Mouse (Mus musculus) A20 (cell line): Measurements from ENCODE around the gene Txndc9.
"Not testable (repeated sequence)": the region's sequence is repeated elsewhere in the genome, so short reads cannot be mapped to it uniquely, and the experiment has no call there.

Experiments
- DNase-seq: peaks from one replicate; pipeline ENCODE4 v3.0.0-alpha.2; 2011; ENCODE audit warnings: low read depth, low spot score

Txndc9 gene

DNA sequence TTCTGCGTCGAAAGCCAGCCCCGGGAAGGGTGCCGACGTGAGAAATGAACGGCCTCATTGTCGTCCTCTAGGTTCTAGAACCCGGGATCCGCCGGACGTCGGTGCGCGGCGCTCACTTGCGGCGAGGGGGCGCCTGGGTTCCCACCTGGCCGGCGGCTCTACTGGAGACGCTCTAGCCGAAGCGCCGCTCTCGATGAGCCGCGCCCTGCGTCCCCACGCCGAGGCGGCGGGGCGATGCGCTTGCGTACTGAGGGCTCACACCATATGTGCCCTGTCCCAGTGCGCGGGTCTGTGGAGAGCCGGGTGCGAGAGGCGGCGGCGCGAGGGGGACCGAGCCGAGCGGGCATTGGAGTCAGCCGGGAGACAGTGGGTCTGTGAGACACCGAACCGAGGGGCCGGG, at the start of gene Txndc9, which contains the start of gene Eif5b:
Txndc9 (minus strand) TSS at position 27 of the 400 bp plus-strand sequence.
Eif5b (plus strand) TSS at position 144 of the 400 bp plus-strand sequence.
- DNase-seq: peak; percentile 96

DNA sequence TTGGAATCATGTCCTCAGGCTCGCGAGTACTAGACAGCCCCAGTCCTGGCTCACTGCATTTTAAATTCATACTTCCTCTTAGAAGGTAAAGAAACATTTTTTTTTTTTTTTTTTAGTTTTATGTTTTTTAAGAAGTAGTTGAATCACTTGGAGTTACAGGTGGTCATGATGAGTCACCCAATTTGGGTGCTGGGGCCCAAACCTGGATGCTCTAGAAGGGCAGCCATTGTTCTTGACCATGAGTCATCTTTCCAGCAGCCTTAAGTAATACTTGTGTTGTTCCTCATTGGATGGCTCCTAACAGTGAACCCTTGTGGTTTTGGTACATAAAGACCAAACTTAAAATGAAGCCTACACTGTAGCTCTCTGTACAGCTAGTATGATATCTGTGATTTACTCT, 41.2 kb upstream of the Txndc9 start:
- DNase-seq: no peak

DNA sequence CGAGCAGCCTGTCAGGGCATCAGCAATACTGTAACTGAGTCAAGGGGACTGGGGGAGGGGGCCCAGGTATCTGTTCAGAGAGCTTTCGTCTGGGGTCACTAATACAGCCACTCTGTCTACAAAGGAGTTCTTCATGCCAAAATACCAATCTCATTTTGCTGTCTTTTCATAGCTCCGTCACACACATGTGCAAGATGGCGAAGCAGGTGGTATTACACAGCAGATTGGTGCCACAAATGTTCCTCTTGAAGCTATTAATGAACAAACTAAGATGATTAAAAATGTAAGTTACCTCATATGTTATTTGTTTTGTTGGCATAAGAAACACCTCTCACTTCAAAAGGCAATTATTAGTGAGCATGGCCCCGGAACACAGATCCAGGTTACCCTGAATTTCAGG, 39.7 kb upstream of the Txndc9 start:
- DNase-seq: no peak

DNA sequence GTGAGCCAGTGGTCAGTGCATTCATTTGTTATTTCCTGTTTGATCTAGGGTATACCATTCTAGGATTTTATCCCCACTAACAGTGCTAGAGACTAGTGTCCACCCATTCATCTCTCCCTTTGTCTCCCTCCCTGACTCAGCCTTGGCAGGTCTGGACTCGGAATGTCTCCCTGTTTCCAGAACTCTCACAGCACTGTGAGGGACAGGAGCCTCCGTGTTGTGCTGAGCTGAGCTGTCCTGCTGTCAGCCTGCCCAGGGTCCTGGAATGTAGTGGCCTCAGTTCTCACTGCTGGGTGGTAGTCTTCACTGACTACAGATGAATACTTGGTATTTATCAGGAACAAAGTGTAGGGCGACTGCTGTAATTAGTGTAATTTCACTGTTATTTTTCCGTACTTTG, 37.8 kb upstream of the Txndc9 start:
- no peak for DNase-seq

DNA sequence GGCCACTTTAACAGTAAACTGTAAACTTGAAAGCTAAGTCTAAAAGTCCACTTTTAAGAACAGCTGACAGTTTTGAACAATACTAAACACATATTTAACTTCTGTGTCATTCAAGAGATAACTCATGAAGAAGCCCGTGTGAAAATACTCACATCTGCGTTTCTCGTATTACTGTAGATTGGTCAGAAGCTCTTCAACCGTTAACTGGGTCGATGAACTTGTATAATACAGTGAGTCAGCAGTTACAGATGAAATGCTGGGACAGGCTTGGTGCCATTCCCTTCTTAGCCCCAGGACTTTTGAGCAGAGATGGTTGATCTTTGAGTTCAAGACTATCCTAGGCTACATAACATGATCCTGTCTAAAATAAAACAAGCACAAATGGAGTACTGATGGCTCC, 33.7 kb upstream of the Txndc9 start:
- no peak for DNase-seq

DNA sequence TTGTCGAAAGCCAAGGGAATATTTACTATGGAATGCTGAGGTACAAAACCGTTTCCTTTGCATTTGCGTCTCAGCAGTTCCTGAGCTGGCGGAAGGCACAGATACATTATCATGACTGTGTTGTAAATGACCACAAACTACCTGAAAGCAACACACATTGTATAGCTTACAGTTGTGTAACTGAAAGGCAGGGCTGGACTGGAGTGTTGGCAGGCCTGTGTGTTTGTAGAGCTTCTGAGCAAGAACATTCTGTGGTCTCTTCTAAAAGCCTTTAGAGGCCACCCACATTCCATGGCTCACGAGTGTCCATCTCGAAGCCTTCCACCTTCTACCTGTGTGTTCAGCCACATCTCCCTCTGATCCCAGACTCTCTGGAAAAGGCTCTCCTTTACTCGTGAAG, 29.6 kb upstream of the Txndc9 start:
- DNase-seq: no peak

DNA sequence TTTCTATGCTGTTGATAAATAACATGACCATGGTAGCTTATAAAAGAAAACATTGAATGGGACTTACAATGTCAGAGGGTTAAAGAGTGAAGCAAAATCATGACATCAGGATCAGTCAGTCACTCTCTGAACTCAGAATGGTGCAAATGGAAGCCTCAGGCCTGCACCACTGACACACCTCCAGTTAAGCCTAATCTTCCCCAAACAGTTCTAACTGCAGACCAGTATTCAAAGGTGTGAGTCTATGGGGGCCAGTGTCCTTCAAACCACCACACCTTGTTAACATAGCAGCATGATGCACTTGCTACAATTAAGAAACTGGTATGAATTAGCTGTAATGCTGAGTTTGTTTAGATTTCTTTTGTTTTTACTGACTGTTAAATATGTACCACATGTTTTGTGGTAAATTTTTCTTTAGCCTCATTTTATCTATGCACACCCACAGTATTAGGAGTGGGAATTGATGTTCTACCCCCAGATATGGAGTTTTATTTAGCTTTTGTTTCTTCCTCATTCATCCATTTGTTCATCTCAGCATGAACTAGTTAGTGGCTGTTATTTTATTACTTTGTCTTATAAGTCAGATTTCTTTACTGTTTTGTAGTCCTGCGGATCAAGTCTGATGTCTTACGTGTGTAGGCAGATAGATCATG, 17.0 kb upstream of the Txndc9 start:
- DNase-seq: no peak

DNA sequence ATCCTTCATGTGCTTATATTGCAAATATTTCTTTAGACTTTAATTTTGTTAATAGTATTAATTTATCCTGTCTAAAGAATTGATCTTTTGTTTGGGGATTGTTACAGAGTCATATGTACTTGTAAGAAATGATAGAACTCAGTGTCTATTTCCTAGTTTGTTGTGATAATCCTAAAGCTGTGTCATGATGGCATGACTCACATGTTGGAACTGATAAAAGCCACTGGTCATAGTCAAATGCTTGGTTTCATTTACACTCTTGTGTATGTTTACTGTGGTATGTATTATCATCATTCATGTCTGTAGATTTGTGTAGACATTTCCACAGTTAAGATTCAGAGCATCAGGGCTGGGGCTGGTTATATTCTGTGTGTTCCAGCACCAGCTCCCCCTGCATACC, 14.8 kb upstream of the Txndc9 start:
- DNase-seq: no peak

DNA sequence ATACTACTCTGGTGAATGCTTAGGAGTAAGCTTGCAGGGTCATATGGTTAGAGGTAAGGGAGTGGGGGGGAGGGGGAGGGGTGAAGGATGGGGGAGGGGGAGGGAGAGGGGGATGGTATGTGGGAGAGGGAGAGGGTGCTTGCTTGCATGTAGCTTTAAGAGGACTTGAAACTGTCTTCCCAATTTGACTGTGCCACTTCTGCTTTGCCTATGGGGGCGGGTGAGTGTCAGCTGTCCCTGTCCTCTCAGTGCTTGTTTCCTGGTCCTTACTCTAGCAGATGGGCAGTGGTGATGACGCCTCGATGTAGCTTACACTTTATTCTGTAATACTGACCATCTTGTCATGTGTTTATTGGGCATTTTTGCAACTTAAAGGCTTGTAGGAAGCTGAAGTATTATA, 14.4 kb upstream of the Txndc9 start:
- DNase-seq: peak; percentile 76

DNA sequence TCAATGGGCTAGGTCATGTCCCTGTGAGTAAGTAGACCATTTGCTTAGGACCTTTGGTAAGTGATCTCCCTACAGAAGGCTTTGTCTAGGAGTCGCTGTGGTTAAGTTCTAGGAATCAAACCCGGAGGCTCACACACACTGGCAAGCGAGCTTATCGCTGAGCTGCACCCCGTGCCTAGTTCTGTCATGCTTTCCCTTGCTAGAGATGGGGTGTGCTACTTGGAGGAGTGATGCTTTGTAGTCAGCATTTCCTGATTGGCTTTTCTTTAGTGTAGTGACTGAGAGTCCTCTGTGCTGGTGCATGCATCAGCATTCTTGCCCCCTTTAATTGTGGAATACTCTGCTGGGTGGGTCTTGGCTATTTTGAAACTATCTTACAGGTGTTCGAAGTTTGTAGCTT, 14.0 kb upstream of the Txndc9 start:
- DNase-seq: peak; percentile 65

DNA sequence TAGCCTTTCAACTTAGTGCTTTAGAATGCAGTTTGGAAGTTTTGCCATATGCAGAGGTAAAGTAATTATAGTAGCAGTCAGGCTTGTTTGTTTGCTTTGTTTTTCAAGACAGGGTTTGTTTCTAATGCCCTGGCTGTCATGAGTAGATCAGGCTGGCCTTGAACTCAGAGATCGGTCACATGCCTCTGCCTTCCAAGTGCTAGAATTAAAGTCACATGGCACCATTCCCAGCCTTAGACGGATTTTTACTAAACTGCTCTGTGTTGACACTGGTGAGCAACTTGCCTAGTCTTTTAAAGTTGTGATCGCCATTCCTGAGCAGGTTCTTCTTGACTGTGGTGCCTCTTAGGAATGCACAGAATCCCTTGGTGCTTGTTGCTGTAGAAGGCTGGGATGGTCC, 9.0 kb upstream of the Txndc9 start:
- DNase-seq: no peak

DNA sequence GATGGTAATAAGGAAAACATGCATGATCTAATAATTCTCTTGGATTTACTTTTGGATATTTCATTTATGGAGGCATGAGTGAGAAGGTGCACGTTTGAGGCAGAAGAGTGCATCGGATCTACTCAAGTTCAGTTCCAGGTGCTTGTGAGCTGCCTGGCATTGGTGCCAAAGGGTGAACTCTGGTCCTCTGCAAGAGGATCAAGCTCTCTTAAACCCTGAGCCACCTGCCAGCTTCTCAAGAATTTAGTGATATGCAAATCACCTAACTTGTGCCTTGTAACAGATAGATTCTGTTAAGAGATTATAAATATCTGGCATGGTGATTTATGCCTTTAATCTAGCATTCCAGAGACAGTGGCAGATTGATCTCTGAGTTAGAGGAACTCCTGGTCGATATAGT, 5.4 kb upstream of the Txndc9 start:
- peak; percentile 53 for DNase-seq

DNA sequence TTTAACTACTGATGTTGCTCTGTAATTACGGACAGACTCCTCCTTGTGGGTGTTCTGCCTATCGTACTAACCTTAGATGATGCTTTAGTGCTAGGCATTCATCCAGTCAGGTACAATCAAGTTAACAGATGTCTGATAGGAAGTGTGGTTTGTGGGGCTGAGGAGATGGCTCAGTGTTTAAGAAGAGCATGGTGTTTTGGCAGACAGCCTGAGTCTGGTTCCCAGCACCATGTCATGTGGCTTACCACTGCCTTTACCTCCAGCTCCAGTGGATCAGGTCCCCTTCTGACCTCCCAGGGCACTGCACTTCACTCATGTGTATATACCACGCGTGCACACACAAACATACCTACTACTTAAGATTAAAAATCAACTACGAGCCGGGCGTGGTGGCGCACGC, 4.3 kb upstream of the Txndc9 start:
- DNase-seq: no peak

DNA sequence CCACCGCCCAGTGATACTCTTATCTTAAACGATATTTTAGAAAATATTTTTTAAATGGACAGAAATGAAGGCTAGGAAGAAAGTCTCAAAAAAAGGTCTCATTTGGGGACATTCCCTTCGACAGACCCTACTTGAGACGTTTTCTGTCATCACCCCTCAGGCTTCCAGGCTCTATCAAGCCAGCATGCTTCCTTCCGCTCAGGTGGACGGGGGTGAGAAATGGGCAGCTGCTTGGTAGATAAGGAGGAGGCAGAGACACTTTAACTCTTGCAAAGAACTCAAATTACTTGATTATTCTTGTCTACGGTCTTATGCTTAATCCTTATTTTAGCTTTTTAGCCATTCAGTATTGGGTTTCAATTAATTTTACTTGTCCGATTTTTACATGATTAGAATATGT, 3.2 kb upstream of the Txndc9 start:
- no peak for DNase-seq

DNA sequence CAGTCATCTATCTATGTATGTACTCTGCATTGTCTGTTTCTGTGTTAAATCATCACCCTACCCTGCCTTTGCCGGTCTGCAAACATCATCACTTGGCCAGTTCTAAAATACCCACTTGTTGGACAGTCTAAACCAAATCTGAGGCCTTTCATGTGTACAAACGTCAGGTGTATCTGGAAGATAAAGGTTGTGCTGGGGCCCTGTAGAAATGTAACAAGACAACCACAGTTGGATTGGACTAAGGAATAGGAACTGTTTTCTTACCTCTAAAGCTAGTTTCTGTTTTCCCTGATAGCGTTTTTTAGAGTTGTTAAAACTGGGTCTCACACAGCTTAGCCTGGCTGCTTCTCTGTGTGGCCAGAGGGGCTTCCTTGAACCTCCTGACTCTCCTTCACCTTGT, 1.9 kb upstream of the Txndc9 start:
- DNase-seq: peak; percentile 34

DNA sequence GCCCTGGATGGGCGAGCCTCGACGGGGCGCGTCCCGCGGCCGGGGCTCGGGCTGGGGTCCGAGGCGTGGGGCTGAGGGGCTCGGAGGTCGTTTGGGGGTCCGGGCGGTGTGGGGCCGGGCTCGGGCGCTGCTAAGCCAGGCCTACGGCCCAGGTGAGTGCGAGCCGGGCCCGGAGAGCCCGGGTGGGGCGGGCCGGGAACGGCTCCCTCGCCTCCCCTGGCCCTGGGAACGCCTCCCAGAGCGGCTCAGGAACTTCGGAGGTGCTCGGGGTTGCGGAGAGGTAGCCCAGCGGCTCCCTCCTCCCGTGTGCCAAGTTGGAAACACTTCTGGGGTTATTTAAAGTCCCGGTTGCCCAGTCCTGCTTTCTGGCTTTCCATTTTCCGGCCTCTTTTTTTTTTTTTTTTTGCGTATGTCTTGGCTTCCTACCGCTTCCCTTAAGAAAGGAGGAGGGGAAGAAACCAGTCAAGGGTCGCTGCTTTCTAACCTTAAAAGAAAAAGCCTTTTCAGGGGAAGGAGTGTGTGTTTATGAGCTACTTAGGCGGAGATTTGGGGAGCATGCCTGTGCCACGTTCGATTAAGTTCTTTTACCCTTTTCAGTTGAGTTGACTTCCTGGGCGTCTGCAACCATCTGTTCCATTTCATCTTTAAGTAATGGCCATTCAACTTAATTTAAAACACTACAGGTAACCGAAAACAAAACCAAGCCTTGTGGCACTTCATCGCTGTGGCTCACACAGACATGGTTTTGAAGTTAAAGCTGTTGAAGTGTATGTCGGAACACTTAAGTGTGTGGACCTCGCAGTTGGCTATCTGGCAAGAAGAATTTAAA, 892 bp upstream of the Txndc9 start:
- peak; percentile 59 for DNase-seq

DNA sequence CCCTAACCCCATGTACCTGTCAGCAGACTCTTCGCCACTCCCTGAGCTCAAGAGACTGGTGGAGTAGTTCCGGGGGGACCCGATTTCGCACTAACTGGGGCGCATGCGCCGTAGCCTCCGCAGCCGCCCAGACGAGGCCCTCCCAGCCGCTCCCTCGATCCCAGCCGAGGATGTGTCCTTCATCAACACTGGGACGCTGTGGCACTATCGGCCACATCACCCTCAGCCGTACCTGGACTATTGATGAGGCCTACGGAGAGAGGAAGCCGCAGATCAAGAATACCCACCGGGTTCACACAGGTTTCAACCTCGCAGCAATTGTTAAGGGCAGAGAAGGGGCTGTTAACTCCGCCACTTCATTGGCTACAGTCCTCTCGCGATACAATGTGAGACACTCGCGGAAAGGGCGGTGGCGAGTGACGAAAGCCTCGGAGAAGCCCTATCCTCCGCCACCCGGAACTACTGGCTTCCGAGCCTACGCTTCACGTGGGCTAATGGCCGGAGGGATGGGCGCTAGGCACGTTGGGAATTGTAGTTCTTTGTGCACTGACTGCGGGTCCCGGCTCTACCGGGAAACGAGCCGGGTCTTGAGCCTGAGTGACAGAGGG, 712 bp downstream of the Txndc9 start:
- DNase-seq: peak; percentile 99

DNA sequence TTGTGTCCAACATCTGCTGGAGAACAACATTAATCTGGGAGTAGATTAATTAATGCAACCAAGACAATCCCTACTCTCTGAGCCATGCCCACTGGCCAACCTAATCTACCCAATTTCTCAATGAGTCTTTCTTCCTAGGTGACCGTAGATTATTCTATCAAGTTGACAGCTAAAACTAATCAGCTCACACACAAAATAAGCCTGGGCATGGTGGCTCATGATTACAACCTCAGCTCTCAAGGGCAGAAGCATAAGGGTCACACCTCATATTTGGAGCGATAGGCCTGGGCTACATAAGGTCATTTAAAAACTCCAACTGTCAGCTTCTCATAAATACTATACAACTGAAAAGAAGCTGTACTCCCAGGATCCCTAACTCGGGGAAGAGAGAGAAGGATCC, 1.5 kb downstream of the Txndc9 start:
- no peak for DNase-seq

DNA sequence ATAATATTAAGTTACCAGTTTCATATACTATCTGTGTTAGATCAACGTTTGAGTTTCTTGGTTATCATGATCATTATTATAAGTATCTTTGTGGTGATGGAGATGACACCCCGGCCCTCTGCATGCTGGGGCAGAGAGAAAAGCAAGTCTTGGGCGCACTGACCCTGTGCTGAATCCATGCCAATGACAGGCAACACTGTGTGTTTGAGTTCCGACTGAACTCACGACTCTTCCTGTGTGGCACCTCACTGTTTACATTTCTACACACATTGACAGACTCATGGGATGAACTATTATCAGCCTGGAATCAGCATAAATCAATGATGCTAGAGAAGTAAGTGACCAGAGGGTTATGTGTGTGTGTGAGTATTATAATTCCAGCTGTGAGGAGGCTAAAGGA, 9.8 kb downstream of the Txndc9 start:
- DNase-seq: no peak

DNA sequence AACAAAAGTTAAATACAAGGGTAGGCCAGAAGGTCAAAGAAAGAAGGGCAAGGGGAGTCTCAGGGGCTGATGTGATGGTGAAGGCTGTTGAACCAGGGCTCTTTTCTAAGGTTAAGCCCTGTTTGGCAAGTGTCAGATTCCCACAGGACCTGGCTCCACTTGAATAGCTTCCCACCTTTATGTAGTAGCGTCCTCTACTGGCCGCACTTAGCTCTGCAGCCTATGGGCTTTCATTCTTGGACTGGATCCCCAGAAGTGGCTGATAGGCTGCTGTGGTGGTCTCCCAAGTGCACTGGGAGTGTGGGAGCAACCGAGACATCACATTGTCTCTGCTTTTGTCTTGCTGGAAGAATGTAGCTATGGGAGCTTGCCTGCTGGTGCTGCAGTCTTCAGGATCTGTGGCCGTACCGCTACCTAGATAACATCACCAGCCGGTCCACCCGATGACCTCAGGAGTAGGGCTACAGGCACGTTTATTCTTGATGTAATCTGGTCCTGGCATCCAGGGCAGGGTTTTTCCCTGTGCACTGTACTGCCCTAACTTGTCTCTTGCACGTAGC, 11.8 kb downstream of the Txndc9 start:
- no peak for DNase-seq

DNA sequence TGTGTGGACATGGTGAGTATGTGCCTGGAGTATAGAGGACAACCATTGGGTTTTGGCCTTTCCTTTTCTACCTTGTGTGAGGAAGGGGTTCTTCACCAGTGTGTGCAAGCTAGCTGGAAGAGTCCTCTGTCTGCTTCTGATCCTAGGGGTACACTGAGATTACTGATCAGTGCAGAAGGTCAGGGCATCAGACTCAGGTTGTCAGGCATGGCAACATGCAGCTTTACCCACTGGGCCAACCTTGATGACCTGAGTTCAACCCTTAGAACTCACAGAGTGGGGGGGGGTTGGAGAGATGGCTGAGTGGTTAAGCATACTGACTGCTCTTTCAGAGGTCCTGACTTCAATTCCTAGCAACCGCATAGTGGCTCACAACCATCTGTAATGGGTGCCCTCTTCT, 13.4 kb downstream of the Txndc9 start:
- no peak for DNase-seq

DNA sequence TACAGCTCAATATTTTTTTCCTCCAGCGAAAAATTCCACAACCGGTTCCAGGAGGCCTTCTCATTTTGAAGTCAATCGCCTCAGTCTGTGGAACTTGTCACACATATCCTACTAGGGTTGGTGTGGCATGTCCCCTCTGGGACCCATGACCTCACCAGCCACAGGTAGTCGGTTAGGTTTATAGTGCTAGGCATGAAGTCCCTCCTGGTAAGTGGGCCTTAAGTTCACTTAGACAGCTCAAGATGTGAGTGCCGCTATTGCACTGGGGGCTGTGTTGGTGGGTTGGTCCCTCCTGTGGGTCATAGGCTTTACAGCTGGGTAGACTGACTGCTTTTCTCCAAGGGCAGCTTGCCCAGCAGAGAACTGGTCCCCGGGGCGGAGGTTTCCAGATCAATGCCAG, 20.4 kb downstream of the Txndc9 start:
- no peak for DNase-seq

DNA sequence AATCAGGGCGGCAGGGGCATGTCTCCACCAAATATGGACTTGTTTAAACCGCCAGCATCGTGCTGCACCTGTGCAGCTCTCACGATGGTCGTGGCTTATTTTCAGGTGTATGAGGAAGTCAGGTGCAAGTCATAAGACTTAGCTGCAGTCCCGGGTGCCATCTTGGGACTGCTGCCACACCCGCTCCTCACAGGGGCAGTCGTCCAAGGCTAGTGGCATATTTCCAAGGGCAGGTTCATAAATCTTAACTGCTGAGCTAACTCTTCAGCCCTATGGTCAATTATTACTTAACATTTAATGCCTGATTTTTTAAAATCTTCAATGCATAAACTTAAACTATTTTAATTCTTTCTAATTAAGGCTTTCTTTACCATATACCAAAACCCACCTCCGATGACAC, 21.0 kb downstream of the Txndc9 start:
- not testable (repeated sequence) for DNase-seq
